Mouse (Mus musculus) kidney, postnatal 0 days (tissue): ENCODE measurements at regions not wholly inside any gene's neighbourhood (a gene's known extent, or its start where the extent isn't known, plus 50 kb on each side); places are given as distances from the start of the nearest gene placed in this dataset.

Experiments used
- ATAC-seq: fragments of 200-750 bp; cut with Nextera tagmentation; replicated peaks from 2 replicates; pipeline ENCODE4 v1.8.0; 2017; ENCODE audit warnings: low read depth, moderate number of reproducible peaks, moderate TSS enrichment, moderate library complexity; ENCODE audit not compliant: low FRiP score
- DNase-seq: peaks from one replicate; pipeline ENCODE4 v3.0.0-alpha.2; 2016; ENCODE audit warnings: low spot score
- H3K27ac ChIP-seq: fragments of 300-500 bp; sonication (generic); 2 replicates; pipeline ENCODE4 v1.5.1; 2014; ENCODE audit warnings: mild to moderate bottlenecking
- H3K27me3 ChIP-seq: fragments of 300-500 bp; sonication (generic); 2 replicates; pipeline ENCODE4 v1.6.1; 2014; ENCODE audit warnings: low read length, mixed read lengths; ENCODE audit not compliant: insufficient read depth
- H3K36me3 ChIP-seq: fragments of 300-500 bp; sonication (generic); 2 replicates; pipeline ENCODE4 v1.6.1; 2014; ENCODE audit warnings: low read length, mixed read lengths; ENCODE audit not compliant: insufficient read depth
- H3K4me1 ChIP-seq: fragments of 300-500 bp; sonication (generic); replicated peaks from 2 replicates; pipeline ENCODE4 v1.6.1; 2014; ENCODE audit warnings: antibody characterized with exemption, low read length, mixed read lengths; ENCODE audit not compliant: insufficient read depth
- H3K4me2 ChIP-seq: fragments of 300-500 bp; sonication (generic); 2 replicates; pipeline ENCODE4 v1.6.1; 2014; ENCODE audit warnings: mild to moderate bottlenecking, low read length, moderate library complexity, mixed read lengths
- H3K4me3 ChIP-seq: fragments of 300-500 bp; sonication (generic); replicated peaks from 2 replicates; pipeline ENCODE4 v1.5.1; 2014; ENCODE audit warnings: low read depth, low read length
- H3K9ac ChIP-seq: fragments of 300-500 bp; sonication (generic); 2 replicates; pipeline ENCODE4 v1.6.1; 2014; ENCODE audit warnings: low read depth, low read length
- H3K9me3 ChIP-seq: fragments of 300-500 bp; sonication (generic); replicated peaks from 2 replicates; pipeline ENCODE4 v1.6.1; 2016; ENCODE audit warnings: low read length, inconsistent platforms, mixed read lengths
- CTCF ChIP-seq: IDR thresholded peaks from 2 replicates; pipeline ENCODE4 v1.5.1; 2016; ENCODE audit warnings: antibody characterized with exemption, low read depth, mild to moderate bottlenecking, moderate library complexity
- WGBS: fragments of 180-500 bp; shearing (Covaris S2); extraction: QIAGEN DNeasy Blood & Tissue Kit; methylation state at CpG from one replicate; pipeline ENCODE4 v1.1.7; 2014; 5-methylcytosine and 5-hydroxymethylcytosine counted together

- Histone ChIP-seq H3K4me2 (no peak overlapping the region), H3K27ac (no peak overlapping the region), H3K36me3 (no peaks in the 10 kb centered on the region), H3K9me3 (no peaks in the 10 kb centered on the region), H3K27me3 (no peaks in the 10 kb centered on the region), H3K4me3 (no peak overlapping the region), H3K9ac (no peak overlapping the region), H3K4me1 (no peaks in the 10 kb centered on the region)
- no peak for ATAC-seq
- whole genome bisulfite sequencing, result 56% methylated on average over 6 of the region's 6 CpGs
- no peak for DNase-seq
- TF ChIP-seq CTCF, result no peak
Measured at GRCm38 (mm10) chr2:64823074-64823473, 201.7 kb downstream of the Grb14 start.

GRCm38 (mm10) chr2:64818159-64818558 is 206.6 kb downstream of the Grb14 start:
- WGBS, result 41% methylated on average over 5 of the region's 5 CpGs
- Histone ChIP-seq H3K27ac (no peak overlapping the region), H3K4me1 (no peaks in the 10 kb centered on the region), H3K27me3 (no peaks in the 10 kb centered on the region), H3K9me3 (no peaks in the 10 kb centered on the region), H3K36me3 (no peaks in the 10 kb centered on the region), H3K4me2 (no peak overlapping the region), H3K4me3 (no peak overlapping the region), H3K9ac (no peak overlapping the region)
- peak; percentile 16 for DNase-seq
- peak; percentile 46; the same call in 1 of the 2 replicates for ATAC-seq
- no peak for TF ChIP-seq CTCF
